Mouse (Mus musculus) lung, embryonic 14.5 days (tissue): ENCODE measurements around the gene Pir. TPM values are rescaled to one million over a fixed set of nuclear protein-coding genes. Genes with fewer than 3 reads are reported as not detected.
A peak's percentile ranks its signal among the peaks of the same experiment; 100 is the strongest.

ENCODE experiments used
- ATAC-seq: fragments of 200-750 bp; cut with Nextera tagmentation; 2 replicates; pipeline ENCODE4 v1.8.0; 2017; ENCODE audit warnings: mild to moderate bottlenecking, moderate TSS enrichment, moderate library complexity; ENCODE audit not compliant: insufficient read depth
- DNase-seq: peaks from one replicate; pipeline ENCODE4 v3.0.0-alpha.2; 2015
- H3K27ac ChIP-seq: fragments of 300-500 bp; sonication (generic); 2 replicates; pipeline ENCODE4 v1.5.1; 2014; ENCODE audit warnings: low read depth, mild to moderate bottlenecking, moderate library complexity
- H3K27me3 ChIP-seq: fragments of 300-500 bp; sonication (generic); 2 replicates; pipeline ENCODE4 v1.6.1; 2014; ENCODE audit warnings: low read length, control low read depth; ENCODE audit not compliant: insufficient read depth
- H3K36me3 ChIP-seq: fragments of 300-500 bp; sonication (generic); 2 replicates; pipeline ENCODE4 v1.6.1; 2014; ENCODE audit warnings: control low read depth; ENCODE audit not compliant: insufficient read depth
- H3K4me1 ChIP-seq: fragments of 300-500 bp; sonication (generic); 2 replicates; pipeline ENCODE4 v1.6.1; 2014; ENCODE audit warnings: antibody characterized with exemption, control low read depth; ENCODE audit not compliant: insufficient read depth
- H3K4me2 ChIP-seq: fragments of 300-500 bp; sonication (generic); 2 replicates; pipeline ENCODE4 v1.6.1; 2014; ENCODE audit warnings: mild to moderate bottlenecking
- H3K4me3 ChIP-seq: fragments of 300-500 bp; sonication (generic); 2 replicates; pipeline ENCODE4 v1.5.1; 2014; ENCODE audit warnings: low read depth, low read length
- H3K9ac ChIP-seq: fragments of 300-500 bp; sonication (generic); 2 replicates; pipeline ENCODE4 v1.6.1; 2014
- H3K9me3 ChIP-seq: fragments of 300-500 bp; sonication (generic); 2 replicates; pipeline ENCODE4 v1.6.1; 2016; ENCODE audit warnings: low read depth, low read length, control low read depth
- CTCF ChIP-seq: IDR thresholded peaks from 2 replicates; pipeline ENCODE4 v1.5.1; 2016; ENCODE audit warnings: antibody characterized with exemption, low read depth
- WGBS: fragments of 180-500 bp; shearing (Covaris S2); extraction: QIAGEN DNeasy Blood & Tissue Kit; methylation state at CpG from one replicate; pipeline ENCODE4 v1.1.7; 2014; 5-methylcytosine and 5-hydroxymethylcytosine counted together
- polyA plus RNA-seq: library from polyadenylated mRNA; unstranded; fragments of >200 nt; fragmentation: Nextera tagmentation; extraction: Ambion mirVana; gene quantifications from 2 replicates; pipeline ENCODE4 v1.2.1, GENCODE M21; 2014

The Pir gene
- polyA plus RNA-seq, 1 experiment from 2014 or later: 15.9 TPM

- H3K27ac ChIP-seq: no peak overlapping the region
- no peak for ATAC-seq
- no peak overlapping the region for H3K4me2 ChIP-seq
- H3K9ac ChIP-seq: no peak overlapping the region
- no peaks in the 10 kb centered on the region for H3K27me3 ChIP-seq
- no peak overlapping the region for H3K4me3 ChIP-seq
- no peaks in the 10 kb centered on the region for H3K9me3 ChIP-seq
- H3K36me3 ChIP-seq: no peaks in the 10 kb centered on the region
- TF ChIP-seq CTCF: no peak
- no peak for DNase-seq
- no peaks in the 10 kb centered on the region for H3K4me1 ChIP-seq
- 65% methylated on average over 5 of the region's 5 CpGs for WGBS
Measured at GRCm38 (mm10) chrX:164258662-164259061, 10.5 kb upstream of the Pir start.

DNA sequence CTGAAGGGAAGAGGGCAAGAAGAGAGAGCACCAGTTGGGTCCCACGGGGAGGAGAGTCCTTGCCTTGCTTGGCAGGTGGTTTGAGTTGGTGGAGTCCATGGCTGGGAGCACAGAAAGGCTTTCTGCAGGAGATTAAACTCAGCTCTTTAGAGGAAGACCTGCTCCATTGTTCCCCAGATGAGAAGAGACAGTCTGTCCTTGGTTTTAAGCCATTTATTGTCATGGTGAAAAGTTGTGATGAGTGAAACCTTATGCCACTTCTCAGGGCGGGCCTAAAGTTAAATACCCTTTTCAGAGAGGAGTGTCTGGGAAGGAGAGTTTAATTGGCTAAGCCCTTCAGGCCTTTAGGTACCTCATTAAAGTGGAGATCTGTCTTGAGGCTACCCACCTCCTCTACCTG lies 6.9 kb upstream of the Pir start:
- Histone ChIP-seq H3K27ac (no peak overlapping the region), H3K4me1 (no peaks in the 10 kb centered on the region), H3K4me2 (no peak overlapping the region), H3K9me3 (no peaks in the 10 kb centered on the region), H3K36me3 (no peaks in the 10 kb centered on the region), H3K27me3 (no peaks in the 10 kb centered on the region), H3K9ac (no peak overlapping the region), H3K4me3 (no peak overlapping the region)
- ATAC-seq (no peak), DNase-seq (no peak)
- 53% methylated on average over 2 of the region's 2 CpGs for WGBS
- TF ChIP-seq CTCF: no peak

DNA sequence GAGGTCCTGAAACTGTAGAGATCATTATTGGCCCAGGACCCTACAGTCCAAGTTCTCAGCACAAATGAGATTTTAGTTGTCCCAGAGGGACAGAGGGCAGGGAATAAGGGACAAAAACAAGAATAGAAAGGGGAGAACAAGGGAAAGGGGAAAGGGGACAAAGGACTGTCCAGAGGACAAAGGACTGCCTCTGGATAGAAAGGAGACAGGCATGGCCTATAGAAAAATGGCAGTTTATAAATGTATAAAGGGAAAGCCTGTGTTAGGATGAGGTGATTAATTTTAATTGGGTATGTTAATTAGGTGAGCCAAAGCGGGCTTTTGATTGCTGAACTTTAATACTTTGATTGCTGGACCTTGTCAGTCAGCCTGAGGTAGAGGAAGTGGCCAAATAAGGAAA lies 4.3 kb upstream of the Pir start:
- H3K4me2 ChIP-seq: no peak overlapping the region
- ATAC-seq: no peak
- no peak overlapping the region for H3K4me3 ChIP-seq
- DNase-seq: no peak
- 40% methylated on average over 1 of the region's 1 CpGs for WGBS
- no peak overlapping the region for H3K27ac ChIP-seq
- H3K36me3 ChIP-seq: no peaks in the 10 kb centered on the region
- H3K4me1 ChIP-seq: no peaks in the 10 kb centered on the region
- H3K9me3 ChIP-seq: no peaks in the 10 kb centered on the region
- no peak for TF ChIP-seq CTCF
- H3K9ac ChIP-seq: no peak overlapping the region
- no peaks in the 10 kb centered on the region for H3K27me3 ChIP-seq

GRCm38 (mm10) chrX:164270603-164271002 lies 1.4 kb downstream of the Pir start:
- Histone ChIP-seq H3K27me3 (no peaks in the 10 kb centered on the region), H3K36me3 (no peaks in the 10 kb centered on the region), H3K27ac (no peak overlapping the region), H3K9ac (no peak overlapping the region), H3K4me1 (no peaks in the 10 kb centered on the region), H3K4me2 (no peak overlapping the region), H3K4me3 (no peak overlapping the region), H3K9me3 (no peaks in the 10 kb centered on the region)
- DNase-seq (no peak), ATAC-seq (no peak)
- no peak for TF ChIP-seq CTCF
- WGBS: 85% methylated on average over 3 of the region's 3 CpGs

GRCm38 (mm10) chrX:164275536-164275935 lies 6.4 kb downstream of the Pir start:
- Histone ChIP-seq H3K27ac (no peak overlapping the region), H3K27me3 (no peaks in the 10 kb centered on the region), H3K36me3 (no peaks in the 10 kb centered on the region), H3K9ac (no peak overlapping the region), H3K4me2 (no peak overlapping the region), H3K4me3 (no peak overlapping the region), H3K9me3 (no peaks in the 10 kb centered on the region), H3K4me1 (no peaks in the 10 kb centered on the region)
- DNase-seq (peak; percentile 6), ATAC-seq (no peak)
- 42% methylated on average over 3 of the region's 3 CpGs for WGBS
- TF ChIP-seq CTCF: no peak

DNA sequence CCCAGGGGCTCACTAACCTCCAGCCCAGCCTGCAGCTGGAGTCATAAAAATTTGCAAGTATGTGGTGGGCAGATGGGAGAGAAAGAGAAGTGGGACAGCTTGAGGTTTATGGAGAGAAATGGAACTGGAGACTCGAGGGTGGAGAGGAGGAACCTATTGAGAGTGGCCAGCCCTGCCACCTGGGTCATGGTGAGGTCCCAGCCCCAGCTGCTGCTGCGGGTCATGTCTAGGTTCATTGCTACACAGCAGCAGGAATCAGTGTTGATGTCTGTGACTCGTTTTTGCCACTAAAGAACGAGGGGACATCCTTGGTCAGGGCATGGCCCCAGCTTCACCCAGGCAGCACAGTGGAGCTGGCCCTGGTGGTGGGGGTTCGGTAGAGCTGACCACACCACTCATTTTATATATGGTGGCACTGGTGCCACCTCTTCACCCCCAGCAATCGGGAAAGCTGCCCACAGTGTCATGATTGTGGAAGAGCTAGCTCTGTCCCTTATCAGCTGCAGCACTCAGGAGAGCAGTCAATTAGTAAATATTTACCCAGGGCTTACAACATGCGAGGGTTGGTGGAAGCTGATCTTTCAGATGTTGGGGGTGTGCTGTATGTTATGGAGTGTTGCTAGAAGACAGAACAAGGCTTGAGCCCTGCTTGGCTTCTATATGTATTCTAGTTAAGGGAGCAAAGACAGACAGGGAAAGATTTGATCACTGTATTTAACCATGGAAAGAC lies 11.9 kb downstream of the Pir start:
- peak; percentile 2 for DNase-seq
- H3K9ac ChIP-seq: no peak overlapping the region
- H3K36me3 ChIP-seq: no peaks in the 10 kb centered on the region
- ATAC-seq: 0 out of 2 replicates have a peak, but pooled peaks have one; percentile 21
- no peak for TF ChIP-seq CTCF
- H3K4me2 ChIP-seq: no peak overlapping the region
- H3K4me1 ChIP-seq: no peaks in the 10 kb centered on the region
- no peaks in the 10 kb centered on the region for H3K27me3 ChIP-seq
- H3K9me3 ChIP-seq: no peaks in the 10 kb centered on the region
- no peak overlapping the region for H3K27ac ChIP-seq
- WGBS: 21% methylated on average over 7 of the region's 7 CpGs
- no peak overlapping the region for H3K4me3 ChIP-seq

GRCm38 (mm10) chrX:164283808-164284207 lies 14.6 kb downstream of the Pir start:
- Histone ChIP-seq H3K4me3 (no peak overlapping the region), H3K4me1 (no peaks in the 10 kb centered on the region), H3K9me3 (no peaks in the 10 kb centered on the region), H3K36me3 (no peaks in the 10 kb centered on the region), H3K27me3 (no peaks in the 10 kb centered on the region), H3K4me2 (no peak overlapping the region), H3K9ac (no peak overlapping the region), H3K27ac (no peak overlapping the region)
- DNase-seq: no peak
- no peak for ATAC-seq
- 92% methylated on average over 4 of the region's 4 CpGs for WGBS
- TF ChIP-seq CTCF: no peak

DNA sequence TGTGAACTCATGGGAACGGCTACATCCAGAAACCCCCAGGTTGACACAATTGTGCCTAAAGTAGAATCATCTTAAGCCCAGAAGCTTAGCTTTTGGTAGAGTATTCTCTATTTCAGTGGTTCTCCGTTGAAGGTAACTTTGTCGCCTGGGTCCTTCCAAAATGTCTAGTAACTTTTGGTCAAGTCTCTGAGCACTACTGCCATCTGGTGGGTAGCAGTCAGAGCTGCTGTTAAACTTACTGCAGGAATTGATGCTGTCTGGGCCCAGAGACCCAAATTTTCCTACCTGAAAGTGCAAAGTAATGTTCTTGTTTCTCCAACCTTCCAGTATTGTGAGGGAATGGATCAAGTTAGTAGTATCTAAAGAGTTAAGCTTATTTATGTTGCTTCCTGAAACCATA lies 17.9 kb downstream of the Pir start:
- H3K27ac ChIP-seq: no peak overlapping the region
- H3K4me2 ChIP-seq: no peak overlapping the region
- H3K36me3 ChIP-seq: no peaks in the 10 kb centered on the region
- H3K4me1 ChIP-seq: no peaks in the 10 kb centered on the region
- TF ChIP-seq CTCF: peak; percentile 59
- no peak overlapping the region for H3K4me3 ChIP-seq
- H3K9me3 ChIP-seq: no peaks in the 10 kb centered on the region
- no peak for ATAC-seq
- 68% methylated on average over 3 of the region's 3 CpGs for WGBS
- H3K27me3 ChIP-seq: no peaks in the 10 kb centered on the region
- peak; percentile 72 for DNase-seq
- no peak overlapping the region for H3K9ac ChIP-seq
